Mouse (Mus musculus): ENCODE results near the gene Pfkfb4.

GRCm38 (mm10) chr9:109060898-109061295 lies 69.3 kb downstream of the Pfkfb4 start:
- no peak for TF ChIP-seq POLR2A (IDR thresholded peaks at IDR 0.05; ENCODE audit: insufficient read length, low read depth)
- TF ChIP-seq USF1 (IDR thresholded peaks at IDR 0.05; ENCODE audit: low read depth) = no peak
- TF ChIP-seq MAX (IDR thresholded peaks at IDR 0.05; ENCODE audit: low read depth) = no peak
- TF ChIP-seq E2F4 (IDR thresholded peaks at IDR 0.05; ENCODE audit: insufficient read depth) = no peak
